Mouse (Mus musculus) liver, embryonic 15.5 days (tissue): Measurements from ENCODE around the gene Art5. TPM values are rescaled to one million over a fixed set of nuclear protein-coding genes. Genes with fewer than 3 reads are reported as not detected.
"Not testable (repeated sequence)": the region's sequence is repeated elsewhere in the genome, so short reads cannot be mapped to it uniquely, and the experiment has no call there.

Source experiments
- ATAC-seq: fragments of 200-750 bp; cut with Nextera tagmentation; 2 replicates; pipeline ENCODE4 v1.8.0; 2017; ENCODE audit warnings: moderate number of reproducible peaks, mild to moderate bottlenecking, moderate library complexity; ENCODE audit not compliant: insufficient read depth
- H3K27ac ChIP-seq: fragments of 300-500 bp; sonication (generic); replicated peaks from 2 replicates; pipeline ENCODE4 v1.5.1; 2015; ENCODE audit warnings: mild to moderate bottlenecking, inconsistent platforms
- H3K27me3 ChIP-seq: fragments of 300-500 bp; sonication (generic); 2 replicates; pipeline ENCODE4 v1.6.1; 2015; ENCODE audit warnings: mild to moderate bottlenecking, inconsistent platforms
- H3K36me3 ChIP-seq: fragments of 300-500 bp; sonication (generic); replicated peaks from 2 replicates; pipeline ENCODE4 v1.6.1; 2015; ENCODE audit warnings: moderate library complexity, mild to moderate bottlenecking, inconsistent platforms
- H3K4me1 ChIP-seq: fragments of 300-500 bp; sonication (generic); replicated peaks from 2 replicates; pipeline ENCODE4 v1.6.1; 2015; ENCODE audit warnings: inconsistent platforms
- H3K4me2 ChIP-seq: fragments of 300-500 bp; sonication (generic); 2 replicates; pipeline ENCODE4 v1.6.1; 2015; ENCODE audit warnings: moderate library complexity, mild to moderate bottlenecking, inconsistent platforms
- H3K4me3 ChIP-seq: fragments of 300-500 bp; sonication (generic); replicated peaks from 2 replicates; pipeline ENCODE4 v1.5.1; 2015; ENCODE audit warnings: mild to moderate bottlenecking, inconsistent platforms
- H3K9ac ChIP-seq: fragments of 300-500 bp; sonication (generic); 2 replicates; pipeline ENCODE4 v1.6.1; 2015; ENCODE audit warnings: moderate library complexity, mild to moderate bottlenecking, inconsistent platforms
- H3K9me3 ChIP-seq: fragments of 300-500 bp; sonication (generic); replicated peaks from 2 replicates; pipeline ENCODE4 v1.6.1; 2016; ENCODE audit warnings: inconsistent platforms
- WGBS: fragments of 180-500 bp; shearing (Covaris S2); methylation state at CpG from one replicate; pipeline ENCODE4 v1.1.7; 2015; ENCODE audit warnings: mixed read lengths; ENCODE audit not compliant: insufficient replicate concordance; 5-methylcytosine and 5-hydroxymethylcytosine counted together
- polyA plus RNA-seq: library from polyadenylated mRNA; unstranded; fragments of >200 nt; fragmentation: Nextera tagmentation; extraction: Ambion mirVana; gene quantifications from 2 replicates; pipeline ENCODE4 v1.2.1, GENCODE M21; 2015

Gene Art5
- polyA plus RNA-seq, 1 experiment from 2014 or later = 0.30 TPM

- H3K4me1 ChIP-seq = no peaks in the 10 kb centered on the region
- H3K27ac ChIP-seq = no peak overlapping the region
- 85% methylated on average over 5 of the region's 5 CpGs for WGBS
- no peak overlapping the region for H3K4me3 ChIP-seq
- H3K4me2 ChIP-seq = no peak overlapping the region
- peaks cover 71% of the 10 kb centered on the region for H3K36me3 ChIP-seq
- ATAC-seq = no peak
- H3K9ac ChIP-seq = no peak overlapping the region
- H3K9me3 ChIP-seq = no peaks in the 10 kb centered on the region
- no peaks in the 10 kb centered on the region for H3K27me3 ChIP-seq
Observed at GRCm38 (mm10) chr7:102081784-102082183, 27.5 kb downstream of the Art5 start.

GRCm38 (mm10) chr7:102080311-102080710 lies 29.0 kb downstream of the Art5 start:
- ATAC-seq = no peak
- H3K4me1 ChIP-seq = no peaks in the 10 kb centered on the region
- no peak overlapping the region for H3K27ac ChIP-seq
- H3K4me2 ChIP-seq = no peak overlapping the region
- peaks cover 81% of the 10 kb centered on the region for H3K36me3 ChIP-seq
- no peaks in the 10 kb centered on the region for H3K9me3 ChIP-seq
- 82% methylated on average over 8 of the region's 8 CpGs for WGBS
- H3K4me3 ChIP-seq = no peak overlapping the region
- no peak overlapping the region for H3K9ac ChIP-seq
- H3K27me3 ChIP-seq = no peaks in the 10 kb centered on the region

GRCm38 (mm10) chr7:102078517-102078916 lies 30.8 kb downstream of the Art5 start:
- peaks cover 89% of the 10 kb centered on the region for H3K36me3 ChIP-seq
- H3K4me3 ChIP-seq = no peak overlapping the region
- H3K27me3 ChIP-seq = no peaks in the 10 kb centered on the region
- H3K9me3 ChIP-seq = no peaks in the 10 kb centered on the region
- ATAC-seq = no peak
- no peak overlapping the region for H3K4me2 ChIP-seq
- no peak overlapping the region for H3K27ac ChIP-seq
- no peak overlapping the region for H3K9ac ChIP-seq
- WGBS = 75% methylated on average over 7 of the region's 7 CpGs
- H3K4me1 ChIP-seq = no peaks in the 10 kb centered on the region

GRCm38 (mm10) chr7:102076714-102077296 lies 32.5 kb downstream of the Art5 start:
- 0 out of 2 replicates have a peak, but pooled peaks have one; percentile 15 for ATAC-seq

DNA sequence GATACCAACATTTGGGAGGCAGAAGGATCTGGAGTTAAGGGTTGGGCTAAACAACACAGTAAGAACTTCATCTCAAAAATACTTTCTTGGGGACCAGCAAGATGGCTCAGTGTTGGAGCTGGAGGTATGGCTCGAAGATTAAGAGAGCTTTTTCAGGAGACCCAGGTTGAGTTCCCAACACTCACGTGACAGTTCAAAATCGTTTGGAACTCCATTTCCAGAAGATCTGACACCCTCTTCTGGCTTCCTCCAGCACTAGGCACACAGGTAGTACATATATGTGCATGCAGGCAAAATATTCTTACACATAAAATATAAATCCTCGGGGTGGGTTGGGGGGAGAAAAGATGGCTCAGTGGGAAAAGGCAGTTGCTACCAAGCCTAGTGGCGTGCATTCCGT lies 42.9 kb downstream of the Art5 start:
- peak overlapping the region; percentile 81 for H3K4me2 ChIP-seq
- H3K4me3 ChIP-seq = peak overlapping the region; percentile 70
- H3K9me3 ChIP-seq = no peaks in the 10 kb centered on the region
- H3K4me1 ChIP-seq = peaks cover 42% of the 10 kb centered on the region
- ATAC-seq = no peak
- H3K9ac ChIP-seq = peak overlapping the region; percentile 64
- WGBS = 54% methylated on average over 6 of the region's 6 CpGs
- peaks cover 14% of the 10 kb centered on the region for H3K36me3 ChIP-seq
- H3K27me3 ChIP-seq = no peaks in the 10 kb centered on the region
- peak overlapping the region; percentile 82; the same call in 1 of the 2 replicates for H3K27ac ChIP-seq

More at GRCm38 (mm10) chr7:102076714-102077296, 32.5 kb downstream of the Art5 start:
- H3K4me3 ChIP-seq = no peak overlapping the region
- no peak overlapping the region for H3K9ac ChIP-seq
- no peak overlapping the region for H3K4me2 ChIP-seq
- H3K27me3 ChIP-seq = no peaks in the 10 kb centered on the region
- H3K27ac ChIP-seq = no peak overlapping the region
- H3K36me3 ChIP-seq = peaks cover 88% of the 10 kb centered on the region
- no peaks in the 10 kb centered on the region for H3K9me3 ChIP-seq
- no peaks in the 10 kb centered on the region for H3K4me1 ChIP-seq
- 77% methylated on average over 7 of the region's 7 CpGs for WGBS

GRCm38 (mm10) chr7:102065046-102065891 lies 44.0 kb downstream of the Art5 start, which contains the start of the genes Rnf121, Xndc1 and Xntrpc:
Rnf121 (minus strand) TSS chr7:102065469.
Xndc1 (plus strand) TSS chr7:102065511.
Xntrpc (plus strand) TSS chr7:102065713.
- H3K36me3 ChIP-seq = peaks cover 7% of the 10 kb centered on the region
- peak within 1 kb of the TSS; percentile 64 for H3K9ac ChIP-seq
- H3K4me3 ChIP-seq = peak within 1 kb of the TSS; percentile 70
- H3K9me3 ChIP-seq = no peaks in the 10 kb centered on the region
- peak within 1 kb of the TSS; percentile 81 for H3K4me2 ChIP-seq
- peak within 1 kb of the TSS; percentile 82 for H3K27ac ChIP-seq
- H3K4me1 ChIP-seq = peaks cover 44% of the 10 kb centered on the region
- ATAC-seq = peak; percentile 98
- under 1% methylated on average over 56 of the region's 56 CpGs for WGBS
- no peaks in the 10 kb centered on the region for H3K27me3 ChIP-seq

GRCm38 (mm10) chr7:102064655-102065045 lies 44.6 kb downstream of the Art5 start:
- Histone ChIP-seq H3K4me1 (peaks cover 49% of the 10 kb centered on the region), H3K4me3 (peak overlapping the region; percentile 70), H3K9ac (peak overlapping the region; percentile 64), H3K4me2 (peak overlapping the region; percentile 81), H3K36me3 (peaks cover 2% of the 10 kb centered on the region), H3K27me3 (no peaks in the 10 kb centered on the region), H3K9me3 (no peaks in the 10 kb centered on the region), H3K27ac (peak overlapping the region; percentile 82)
- no peak for ATAC-seq
- WGBS = 0% methylated on average over 9 of the region's 9 CpGs

GRCm38 (mm10) chr7:102063891-102064290 lies 45.4 kb downstream of the Art5 start:
- Histone ChIP-seq H3K27me3 (no peaks in the 10 kb centered on the region), H3K27ac (no peak overlapping the region), H3K4me3 (peak overlapping the region; percentile 70), H3K9ac (peak overlapping the region; percentile 64; the same call in 1 of the 2 replicates), H3K36me3 (peaks cover 8% of the 10 kb centered on the region), H3K4me1 (peaks cover 52% of the 10 kb centered on the region), H3K4me2 (peak overlapping the region; percentile 81), H3K9me3 (no peaks in the 10 kb centered on the region)
- 43% methylated on average over 9 of the region's 9 CpGs for WGBS
- ATAC-seq = no peak

DNA sequence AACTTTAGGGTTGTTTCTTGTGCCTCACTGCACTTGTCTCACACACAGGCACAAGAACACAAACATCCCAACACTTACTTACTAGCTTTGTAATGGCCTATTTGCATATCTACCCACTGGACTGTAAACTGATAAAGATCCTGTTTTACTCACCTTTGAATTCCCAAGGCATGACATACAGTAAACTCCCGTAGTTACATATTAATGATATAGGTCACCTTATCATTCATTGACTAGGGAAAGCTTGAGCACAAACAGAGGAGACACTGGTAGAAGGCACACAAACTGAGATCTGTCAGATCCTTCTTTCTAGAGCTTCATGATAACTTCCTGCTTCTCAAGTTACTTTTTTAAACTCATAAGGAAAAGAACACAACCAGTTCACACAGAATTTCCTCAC lies 47.1 kb downstream of the Art5 start:
- no peak overlapping the region; the same call in 1 of the 2 replicates for H3K27ac ChIP-seq
- H3K27me3 ChIP-seq = no peaks in the 10 kb centered on the region
- H3K4me1 ChIP-seq = peaks cover 49% of the 10 kb centered on the region
- 58% methylated on average over 1 of the region's 1 CpGs for WGBS
- H3K4me2 ChIP-seq = peak overlapping the region; percentile 16
- no peaks in the 10 kb centered on the region for H3K9me3 ChIP-seq
- H3K36me3 ChIP-seq = peaks cover 19% of the 10 kb centered on the region
- no peak overlapping the region for H3K9ac ChIP-seq
- H3K4me3 ChIP-seq = no peak overlapping the region
- no peak for ATAC-seq

DNA sequence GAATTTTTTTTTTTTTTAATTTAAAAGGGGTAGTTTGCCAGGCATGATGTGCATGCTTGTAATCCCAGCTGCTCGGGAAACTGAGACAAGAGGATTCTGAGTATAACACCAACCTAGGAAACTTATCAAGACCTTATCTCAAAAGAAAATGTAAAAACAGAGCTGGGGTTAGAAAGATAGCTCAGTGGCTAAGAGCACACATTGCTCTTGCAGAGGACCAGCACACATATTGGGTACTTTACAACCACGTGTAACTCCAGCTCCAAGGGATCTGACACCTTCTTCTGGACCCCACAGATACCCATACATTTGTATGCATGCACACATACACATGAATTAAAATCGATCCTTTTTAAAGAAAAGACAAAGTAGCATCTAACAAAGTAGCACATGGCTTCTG lies 47.9 kb downstream of the Art5 start:
- Histone ChIP-seq H3K4me2 (no peak overlapping the region), H3K4me1 (peaks cover 44% of the 10 kb centered on the region), H3K9me3 (no peaks in the 10 kb centered on the region), H3K4me3 (no peak overlapping the region), H3K27ac (no peak overlapping the region), H3K9ac (no peak overlapping the region), H3K27me3 (no peaks in the 10 kb centered on the region), H3K36me3 (peaks cover 25% of the 10 kb centered on the region)
- ATAC-seq = no peak
- WGBS = 39% methylated on average over 3 of the region's 3 CpGs

- not testable (repeated sequence) for ATAC-seq, H3K9me3 ChIP-seq, H3K4me2 ChIP-seq, H3K27ac ChIP-seq, H3K4me3 ChIP-seq, H3K27me3 ChIP-seq, H3K9ac ChIP-seq, H3K4me1 ChIP-seq
- 0 out of 2 replicates have a peak, but pooled peaks cover 13% of the 10 kb centered on the region for H3K36me3 ChIP-seq
Observed at GRCm38 (mm10) chr7:102048524-102048923, 60.8 kb downstream of the Art5 start.
